Mouse (Mus musculus) lung, adult 10 weeks (tissue): ENCODE results near the gene Ccdc43. TPM values are rescaled to one million over a fixed set of nuclear protein-coding genes. Genes with fewer than 3 reads are reported as not detected.

Experiments used
- polyA plus RNA-seq: library from polyadenylated mRNA; stranded (reverse); fragments of 350-450 nt; fragmentation: Illumina TruSeq; extraction: RNeasy Lipid Tissue Mini Kit (QIAGEN cat#74804); gene quantifications from one replicate; pipeline ENCODE4 v1.2.3, GENCODE M21; 2014; ENCODE audit warnings: low read depth, low replicate concordance; ENCODE audit not compliant: insufficient read depth

Ccdc43 gene
- polyA plus RNA-seq, result 14.4 TPM

DNA sequence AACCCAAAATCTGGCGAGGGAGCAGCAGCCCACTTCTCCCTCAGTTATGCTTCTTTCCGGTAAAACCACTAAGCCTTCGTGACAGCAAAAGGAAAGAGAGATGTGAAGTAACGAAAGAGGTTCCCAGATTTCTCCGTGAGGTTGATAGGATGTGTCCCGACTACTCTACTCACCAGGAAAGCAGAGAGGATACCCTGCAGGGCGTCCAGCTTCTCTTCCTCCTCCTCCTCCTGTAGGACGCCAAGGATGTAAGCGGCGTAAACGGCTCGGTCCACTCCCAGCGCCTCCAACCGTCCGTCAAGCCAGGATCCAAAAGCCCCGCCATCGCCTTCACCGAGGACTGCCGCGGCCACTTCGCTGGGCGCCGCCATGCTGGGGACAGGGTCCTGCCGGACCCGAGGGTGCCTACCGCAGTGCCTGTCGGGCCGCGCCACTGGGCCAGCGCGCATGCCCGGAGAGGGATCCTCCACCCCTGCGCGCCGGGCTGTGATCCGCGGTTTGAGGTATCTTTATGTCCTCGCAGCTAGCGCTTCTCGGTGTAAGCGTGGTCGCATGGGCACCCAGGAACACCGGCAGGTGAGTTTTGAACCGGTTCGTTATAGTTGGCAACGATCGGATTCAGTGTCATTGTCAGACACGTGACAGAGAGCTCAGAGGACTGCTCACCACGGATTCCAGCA lies at the start of gene Ccdc43:
Ccdc43 (minus strand) TSS at position 445 of the 680 bp plus-strand sequence.

DNA sequence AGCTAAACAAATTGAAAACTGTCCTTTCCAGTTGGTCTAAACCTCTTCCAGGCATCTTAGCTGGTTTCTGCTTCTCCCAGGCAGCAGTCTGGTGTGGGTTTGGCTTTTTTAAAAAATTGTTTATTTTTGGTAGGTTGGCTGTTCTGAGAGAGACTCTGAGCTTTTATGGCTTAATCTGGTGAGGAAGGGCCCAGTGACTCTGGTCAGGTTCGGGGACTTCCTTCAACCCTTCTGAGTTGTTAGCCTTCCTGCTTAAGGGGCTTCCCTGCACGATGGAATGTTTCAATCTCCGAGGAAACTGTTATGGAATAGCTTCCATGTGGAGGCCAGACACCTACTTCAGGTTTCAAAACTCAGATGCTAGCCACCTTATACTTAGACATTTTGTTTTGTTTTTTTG lies 34.2 kb downstream of the Ccdc43 start, which contains the start of gene Meioc:
Meioc (plus strand) TSS at position 301 of the 400 bp plus-strand sequence.

Other genes starting within 250 kb of the Ccdc43 start
- 6.9 TPM for gene Itga2b, start 227.7 kb downstream of the Ccdc43 start, polyA plus RNA-seq
- 5.2 TPM for gene Gpatch8, start 141.4 kb downstream of the Ccdc43 start, polyA plus RNA-seq
- gene Gm11627, start 118.3 kb downstream of the Ccdc43 start, polyA plus RNA-seq, result 9.5 TPM
- gene Fzd2, start 93.4 kb downstream of the Ccdc43 start, polyA plus RNA-seq, result 8.9 TPM
- gene Meioc, start 34.1 kb downstream of the Ccdc43 start, polyA plus RNA-seq, result not detected
- 0.74 TPM for gene Adam11, start 63.7 kb upstream of the Ccdc43 start, polyA plus RNA-seq
- 14.6 TPM for gene Gjc1, start 121.9 kb upstream of the Ccdc43 start, polyA plus RNA-seq
- gene Higd1b, start 138.1 kb upstream of the Ccdc43 start, polyA plus RNA-seq, result 81.5 TPM
- gene Eftud2, start 183.2 kb upstream of the Ccdc43 start, polyA plus RNA-seq, result 33.4 TPM
- 2.9 TPM for gene Ccdc103, start 183.4 kb upstream of the Ccdc43 start, polyA plus RNA-seq
- gene Fam187a, start 187.4 kb upstream of the Ccdc43 start, polyA plus RNA-seq, result not detected
- gene Gfap, start 203.1 kb upstream of the Ccdc43 start, polyA plus RNA-seq, result 0.09 TPM
- not detected for gene Kif18b, start 227.3 kb upstream of the Ccdc43 start, polyA plus RNA-seq
- 0.15 TPM for gene C1ql1, start 248.9 kb upstream of the Ccdc43 start, polyA plus RNA-seq